Mouse (Mus musculus) right cerebral cortex, postnatal 10 days (tissue): ENCODE measurements at regions not wholly inside any gene's neighbourhood (a gene's known extent, or its start where the extent isn't known, plus 50 kb on each side); places are given as distances from the start of the nearest gene placed in this dataset.
"Not testable (repeated sequence)": the region's sequence is repeated elsewhere in the genome, so short reads cannot be mapped to it uniquely, and the experiment has no call there.

Source experiments
- DNase-seq, 2 experiments: peaks; one replicate each; pipeline ENCODE4 v3.0.0; 2021; ENCODE audit warnings: low spot score in 2 of 2

DNA sequence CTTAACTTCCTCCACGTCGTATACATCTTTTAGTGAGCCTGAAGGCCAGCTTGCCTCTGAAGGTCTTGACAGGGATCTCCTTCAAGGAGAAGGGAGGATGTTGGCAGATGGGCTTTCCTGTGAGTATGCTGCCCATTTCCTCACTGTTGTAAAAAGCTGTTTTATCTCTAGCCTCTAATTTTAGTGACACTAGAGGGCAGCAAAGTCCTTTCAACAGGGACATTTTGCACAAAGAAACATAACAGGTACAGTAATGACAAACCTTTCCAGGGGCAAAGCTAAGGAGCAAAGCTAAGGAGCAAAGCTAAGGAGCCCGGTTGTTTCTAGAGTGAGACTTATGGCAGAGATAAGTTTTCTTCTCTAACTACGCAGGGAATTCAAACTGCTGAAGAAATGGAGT lies 59.0 kb upstream of the Kbtbd8 start:
- peak; percentile 39 to 41 for DNase-seq

- no peak for DNase-seq
Measured at GRCm38 (mm10) chr6:95056222-95056621, 60.8 kb upstream of the Kbtbd8 start.

- DNase-seq, result peak; percentile 32 to 42
Measured at GRCm38 (mm10) chr6:95053717-95054382, 63.2 kb upstream of the Kbtbd8 start.

GRCm38 (mm10) chr6:95041351-95041750 lies 75.7 kb upstream of the Kbtbd8 start:
- not testable (repeated sequence) for DNase-seq

DNA sequence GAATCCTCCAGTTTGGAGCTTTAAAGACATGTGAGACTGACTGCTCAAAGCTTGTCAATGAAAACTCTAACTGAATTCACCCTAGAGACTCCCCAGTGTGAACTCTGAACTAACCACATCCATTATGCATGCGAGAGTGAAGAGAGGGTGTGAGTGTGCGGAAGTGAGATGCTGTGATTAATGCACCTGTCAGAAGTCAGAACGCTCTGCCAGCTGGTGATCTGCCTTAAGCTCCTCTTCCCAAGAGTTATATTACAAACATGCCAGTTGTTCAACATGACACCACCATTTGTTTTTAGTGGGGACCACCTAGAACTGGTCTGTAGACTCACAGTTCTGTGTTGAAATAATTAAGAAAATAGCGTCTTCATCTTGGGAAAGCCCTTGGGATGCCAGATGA lies 92.8 kb upstream of the Kbtbd8 start:
- no peak for DNase-seq

DNA sequence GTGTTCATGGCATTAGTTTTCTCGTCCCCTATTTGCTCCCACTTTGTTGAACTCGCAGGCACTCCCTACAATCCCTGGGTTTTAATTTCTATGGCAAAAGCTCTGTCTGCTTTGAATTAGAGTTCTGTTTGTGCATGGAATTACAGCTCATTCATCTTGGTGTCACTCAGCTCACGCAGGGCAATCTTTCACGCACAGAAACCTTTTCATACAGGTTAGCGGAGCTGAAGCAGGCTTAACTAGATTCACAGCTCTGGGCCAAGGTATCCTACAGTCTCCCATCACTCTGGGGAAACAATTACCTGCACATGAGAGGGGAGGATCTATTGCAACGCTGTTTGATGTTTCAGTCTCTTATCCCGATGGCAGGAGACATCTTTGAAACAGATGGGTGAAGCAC lies 95.3 kb upstream of the Kbtbd8 start:
- no peak for DNase-seq

GRCm38 (mm10) chr6:95017911-95018310 lies 99.1 kb upstream of the Kbtbd8 start:
- no peak for DNase-seq

DNA sequence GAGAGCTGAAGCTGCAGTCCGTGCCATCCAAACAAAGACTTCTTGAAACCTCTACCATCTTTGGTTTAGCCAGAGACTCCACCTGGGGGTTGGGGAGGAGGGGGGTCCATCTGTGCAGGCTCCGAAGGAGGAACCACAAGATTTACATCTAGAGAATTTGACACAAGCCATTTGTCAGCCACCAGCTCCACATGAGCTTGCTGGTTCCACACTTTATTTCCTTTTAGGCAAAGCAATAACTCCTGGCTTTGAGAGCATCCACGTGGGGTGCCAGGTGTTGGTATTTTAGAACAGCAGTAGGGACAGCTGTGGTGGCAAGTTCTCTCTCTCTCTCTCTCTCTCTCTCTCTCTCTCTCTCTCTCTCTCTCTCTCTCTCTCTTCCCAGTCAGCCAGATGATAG lies 99.6 kb upstream of the Kbtbd8 start:
- peak in 1 of 2 experiments; percentile 29 for DNase-seq

DNA sequence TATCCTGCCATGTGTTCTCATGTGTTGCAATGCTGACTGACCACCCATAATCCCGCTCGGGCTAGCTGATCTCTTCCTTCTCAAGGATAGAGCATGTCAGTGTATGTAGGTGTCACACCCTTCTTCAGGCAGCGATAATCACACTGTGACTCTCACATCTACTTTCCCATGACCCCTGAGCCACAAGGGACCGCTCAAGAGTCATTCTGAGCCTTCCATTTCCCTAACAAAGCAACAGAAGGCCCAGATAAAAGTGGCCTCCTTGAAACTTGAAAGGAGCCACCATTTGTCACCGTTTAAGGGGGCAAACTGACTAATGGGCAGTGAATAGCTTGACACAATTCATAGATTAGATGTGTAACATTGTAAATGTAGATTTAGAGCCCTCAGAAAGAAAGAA lies 103.9 kb upstream of the Kbtbd8 start:
- no peak for DNase-seq

DNA sequence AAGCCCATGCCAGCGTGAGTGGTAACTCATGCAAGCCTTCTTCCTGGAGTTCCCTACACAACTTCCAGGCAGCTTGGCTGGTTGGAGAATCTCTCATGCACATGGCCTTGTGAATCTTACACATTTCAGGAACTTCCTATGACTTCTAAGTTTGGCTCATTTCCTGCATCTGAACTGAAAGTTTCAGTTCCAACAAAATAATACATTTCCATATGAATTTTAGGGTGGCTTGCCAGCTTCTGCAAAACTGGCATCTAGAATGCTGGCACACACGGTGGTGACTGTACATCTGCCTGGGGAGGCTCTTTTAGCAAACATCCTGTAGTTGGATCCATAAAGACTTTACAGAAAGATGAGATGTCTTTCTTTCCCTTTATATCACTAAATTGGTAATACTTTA lies 110.6 kb upstream of the Kbtbd8 start:
- DNase-seq, result peak; percentile 40 to 47

DNA sequence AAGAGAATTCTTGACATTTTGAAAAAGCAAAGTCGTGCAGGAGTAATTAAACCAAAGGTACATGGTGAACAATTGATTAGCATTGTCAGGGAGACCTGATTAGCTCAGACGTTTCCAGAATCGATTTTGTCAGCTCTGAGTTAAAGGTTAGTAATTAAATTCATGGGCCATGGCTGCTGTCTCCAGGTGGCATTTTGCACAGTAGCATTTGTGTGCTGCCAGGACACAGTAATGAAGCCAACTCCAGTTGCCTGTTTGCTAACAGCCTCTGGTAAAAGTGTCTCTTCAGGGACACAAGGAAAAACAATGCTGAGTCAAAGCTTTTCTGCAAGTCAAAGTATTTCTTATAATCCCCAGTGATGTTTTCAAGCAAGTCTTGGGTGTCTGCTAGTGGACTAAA lies 113.3 kb upstream of the Kbtbd8 start:
- DNase-seq, result no peak

DNA sequence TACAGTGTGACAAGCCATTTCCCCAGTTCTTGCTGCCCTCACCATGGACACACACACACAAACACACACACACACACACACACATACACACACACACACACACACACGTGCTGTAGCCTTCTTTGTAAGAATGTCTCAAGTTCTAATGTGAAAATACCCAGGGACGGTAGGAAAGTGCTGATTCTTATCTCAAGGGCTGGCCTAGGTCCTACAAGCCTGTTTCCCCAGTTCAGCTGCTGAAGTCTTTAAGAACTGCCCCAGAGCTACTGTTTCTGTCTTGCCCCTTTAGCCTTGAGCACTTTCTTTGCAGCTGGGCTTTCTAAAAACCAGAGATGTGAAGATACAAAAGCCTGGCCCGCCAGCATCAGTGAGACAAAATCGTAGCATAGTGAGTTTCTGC lies 117.5 kb upstream of the Kbtbd8 start:
- DNase-seq, result no peak

DNA sequence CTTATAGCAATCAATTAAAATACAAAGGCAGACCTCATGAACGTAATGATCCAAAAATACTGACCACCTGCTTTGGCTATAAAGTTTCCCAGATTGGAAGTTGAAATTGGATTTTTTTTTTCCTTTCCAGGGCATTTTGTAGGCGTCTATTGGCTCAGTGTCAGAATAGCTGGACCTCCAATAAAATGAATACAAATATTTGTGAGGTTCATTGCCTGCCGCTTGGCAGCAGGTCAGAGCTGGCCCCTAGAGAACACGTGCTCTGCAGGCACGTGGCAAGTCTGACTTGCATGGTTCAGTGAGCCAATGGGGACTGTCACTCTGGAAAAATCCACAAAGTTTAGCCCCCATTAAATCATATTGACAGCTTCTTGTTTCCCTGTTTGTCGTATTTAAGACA lies 118.0 kb upstream of the Kbtbd8 start:
- DNase-seq, result no peak

DNA sequence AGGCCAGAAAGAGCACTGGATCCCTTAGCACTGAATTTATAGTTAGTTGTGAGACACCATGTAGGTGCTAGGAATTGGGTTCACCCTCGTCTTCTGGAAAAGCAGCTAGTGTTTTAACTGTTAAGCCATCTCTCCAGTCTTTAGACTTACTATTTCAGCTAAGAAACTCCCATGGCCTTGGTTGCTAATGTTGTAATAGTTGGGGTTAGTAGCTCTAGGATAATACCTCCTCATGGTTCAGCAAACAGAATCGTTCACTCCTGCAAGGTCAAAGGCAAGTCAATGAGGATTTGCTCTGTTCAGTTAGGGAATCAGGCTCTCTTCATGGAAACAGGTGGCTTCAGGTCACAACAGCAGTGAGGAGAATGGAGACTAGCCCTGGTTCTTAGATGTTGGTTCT lies 118.7 kb upstream of the Kbtbd8 start:
- DNase-seq, result no peak

DNA sequence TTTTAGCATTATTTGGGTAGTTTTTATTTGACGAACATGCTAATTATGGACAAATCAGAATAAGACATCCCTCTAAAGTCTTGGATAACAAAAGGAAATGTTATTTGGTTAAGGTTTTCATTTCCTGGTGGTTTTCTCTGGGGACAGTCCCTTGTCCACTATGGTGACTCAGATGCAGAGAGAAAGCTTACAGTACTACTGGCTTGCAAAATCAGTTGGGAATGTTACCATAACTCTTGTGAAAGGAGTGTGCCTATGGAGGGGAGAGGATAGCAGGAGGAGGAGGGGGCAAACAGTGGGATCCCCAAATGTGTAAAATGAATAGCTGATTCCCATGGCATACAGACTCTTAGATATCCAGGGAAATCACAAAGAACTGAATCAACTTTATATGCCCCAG lies 122.7 kb upstream of the Kbtbd8 start:
- DNase-seq, result no peak

DNA sequence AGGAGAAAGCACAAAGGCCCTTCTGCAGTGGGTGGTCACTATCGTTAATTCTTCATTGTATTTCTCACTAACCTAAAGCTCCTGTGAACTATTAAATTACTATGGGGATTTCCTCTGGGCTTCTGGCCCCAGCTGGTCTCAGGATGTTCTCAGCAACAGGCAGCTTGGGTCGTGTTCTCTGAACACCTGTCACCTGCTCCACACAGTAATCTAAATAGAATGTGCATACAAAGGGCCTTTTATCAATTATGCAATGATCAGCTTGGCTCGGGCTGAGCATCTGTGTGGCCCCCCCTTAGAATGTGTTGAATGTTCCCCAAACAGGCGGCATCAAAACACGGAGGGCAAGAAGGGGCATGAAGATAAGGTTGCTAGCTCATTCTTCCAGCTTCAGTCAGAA lies 129.6 kb upstream of the Kbtbd8 start:
- no peak for DNase-seq

GRCm38 (mm10) chr6:94986346-94986745 lies 130.7 kb upstream of the Kbtbd8 start:
- DNase-seq, result peak; percentile 29 to 56

- DNase-seq, result no peak
Measured at GRCm38 (mm10) chr6:94984411-94984895, 132.6 kb upstream of the Kbtbd8 start.

DNA sequence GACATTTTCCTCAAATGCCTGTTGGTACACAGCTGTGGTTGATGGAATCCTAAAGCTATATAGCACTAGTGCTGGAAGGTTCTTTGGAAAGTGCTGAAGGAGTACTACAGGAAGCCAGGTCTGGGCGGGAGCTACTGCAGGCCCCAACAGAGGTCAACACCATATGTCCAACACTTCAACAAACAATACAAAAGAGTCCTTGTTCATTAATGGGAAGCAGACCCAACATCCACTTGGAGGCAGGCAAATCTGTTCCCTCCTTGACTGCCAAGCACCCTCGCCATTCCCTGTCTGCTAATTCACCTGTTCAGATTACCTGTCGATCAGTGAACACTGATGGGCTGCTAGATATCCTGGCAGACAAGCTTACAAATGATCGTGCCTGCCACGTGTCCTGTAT lies 148.4 kb upstream of the Kbtbd8 start:
- no peak for DNase-seq

- no peak for DNase-seq
Measured at GRCm38 (mm10) chr6:94966962-94967361, 150.1 kb upstream of the Kbtbd8 start.

GRCm38 (mm10) chr6:94963204-94963603 lies 153.8 kb upstream of the Kbtbd8 start:
- DNase-seq, result no peak

- no peak for DNase-seq
Measured at GRCm38 (mm10) chr6:94962411-94963087, 154.5 kb upstream of the Kbtbd8 start.

DNA sequence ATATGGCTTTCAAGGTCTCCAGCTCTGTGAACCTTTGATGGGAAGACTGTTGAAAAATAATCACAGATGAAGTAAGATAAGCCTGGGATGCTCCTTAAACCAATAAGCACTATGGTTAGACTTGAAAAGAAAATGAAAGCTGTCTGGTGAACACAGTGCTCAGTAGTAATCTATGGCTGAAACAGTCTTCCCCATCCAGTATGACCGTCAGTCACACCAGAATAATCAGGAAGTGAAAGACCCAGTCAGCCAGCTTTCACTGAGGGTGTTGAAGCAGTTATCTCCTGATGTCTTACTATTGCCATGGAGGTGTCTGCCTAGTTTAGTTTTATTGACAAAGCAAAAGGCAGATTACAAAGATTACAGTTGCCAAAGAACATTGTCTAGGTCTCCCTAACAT lies 155.2 kb upstream of the Kbtbd8 start:
- no peak for DNase-seq

GRCm38 (mm10) chr6:94957990-94958389 lies 159.1 kb upstream of the Kbtbd8 start:
- no peak for DNase-seq
